Comparison of ENCODE assay signal across 24 mouse cellular contexts in the genomic region with DNA sequence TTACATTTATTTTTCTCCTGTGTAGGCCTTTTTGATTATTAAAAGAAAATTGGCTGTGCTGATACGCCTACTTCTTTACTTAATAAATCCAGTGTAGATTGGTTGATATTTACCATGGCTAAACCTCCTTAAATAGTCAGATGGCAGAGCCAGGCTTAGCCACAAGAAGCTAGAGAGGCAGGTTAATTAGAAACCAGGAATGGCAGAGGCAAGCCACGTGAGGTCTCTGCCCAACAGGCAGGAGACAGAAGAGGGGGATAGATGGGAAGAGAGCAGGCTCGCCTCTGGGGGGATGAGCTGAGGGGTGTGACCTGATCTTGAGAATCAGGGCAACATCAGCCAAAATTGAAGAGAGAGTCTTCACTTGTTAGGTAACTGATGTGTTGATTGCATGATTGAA. TPM values are rescaled to one million over a fixed set of nuclear protein-coding genes. Genes with fewer than 3 reads are reported as not detected.
A peak's percentile ranks its signal among the peaks of the same experiment; 100 is the strongest.
DNase-seq lines count a peak whose midpoint lies in the region; ATAC-seq lines count a peak whose summit lies in the region.
"Had no signal": no experiment of that assay in that cellular context is flagged by ENCODE, and none has a peak within 500 bp of the region (broad histone marks: within the 10 kb centered on the region; RNA-seq: fewer than 3 reads in every experiment).

No protein-coding gene starts in this region.

- H3K36me3 ChIP-seq in kidney, embryonic 14.5 days (ENCODE audit: control insufficient read depth, insufficient read depth, low read length) = no peaks in the 10 kb centered on the region
- H3K36me3 ChIP-seq: embryonic facial prominence, embryonic 13.5 days; embryonic facial prominence, embryonic 15.5 days; forebrain, embryonic 10.5 days; forebrain, embryonic 12.5 days had no signal

- ATAC-seq in kidney, embryonic 14.5 days (ENCODE audit: low FRiP score, low TSS enrichment) = no peak
- ATAC-seq: forebrain, embryonic 14.5 days had no signal

- H3K9ac ChIP-seq in kidney, embryonic 14.5 days (ENCODE audit: low read depth, low read length) = no peak overlapping the region
- H3K9ac ChIP-seq: embryonic facial prominence, embryonic 13.5 days; embryonic facial prominence, embryonic 15.5 days; forebrain, embryonic 12.5 days had no signal

- H3K9me3 ChIP-seq in kidney, embryonic 14.5 days (ENCODE audit: control insufficient read depth, low read length) = no peaks in the 10 kb centered on the region
- H3K9me3 ChIP-seq: embryonic facial prominence, embryonic 13.5 days; embryonic facial prominence, embryonic 15.5 days; forebrain, embryonic 10.5 days; forebrain, embryonic 12.5 days had no signal

- H3K27me3 ChIP-seq in kidney, embryonic 14.5 days (ENCODE audit: control insufficient read depth, insufficient read depth, low read length) = no peaks in the 10 kb centered on the region
- H3K27me3 ChIP-seq: embryonic facial prominence, embryonic 13.5 days; embryonic facial prominence, embryonic 15.5 days; forebrain, embryonic 12.5 days had no signal

- H3K4me2 ChIP-seq in kidney, embryonic 14.5 days (replicated peaks; ENCODE audit: low read depth, low read length) = no peak overlapping the region
- H3K4me2 ChIP-seq: embryonic facial prominence, embryonic 13.5 days; embryonic facial prominence, embryonic 15.5 days; forebrain, embryonic 12.5 days had no signal

- H3K27ac ChIP-seq in kidney, embryonic 14.5 days (ENCODE audit: low read depth, low read length) = no peak overlapping the region
- H3K27ac ChIP-seq: embryonic facial prominence, embryonic 13.5 days; embryonic facial prominence, embryonic 15.5 days; forebrain, embryonic 10.5 days; forebrain, embryonic 12.5 days had no signal

- no peak overlapping the region for H3K4me3 ChIP-seq in kidney, embryonic 14.5 days (ENCODE audit: low read length)
- H3K4me3 ChIP-seq: embryonic facial prominence, embryonic 13.5 days; embryonic facial prominence, embryonic 15.5 days; erythroblast, embryonic 14.5 days; forebrain, embryonic 10.5 days; forebrain, embryonic 12.5 days had no signal

- DNase-seq in kidney, adult 18-20 months = peak; percentile 18
- DNase-seq in kidney, adult 8-10 months = peak; percentile 13 to 52
- no peak for DNase-seq in kidney, postnatal 10 days
- DNase-seq in kidney, postnatal 25 days = peak; percentile 25 to 44
- DNase-seq in kidney, postnatal 36 days = peak; percentile 21 to 51
- no peak for DNase-seq in ovary, postnatal 10 days (ENCODE audit: low spot score)
- DNase-seq: adrenal gland, adult 2 months; adrenal gland, postnatal 10 days; adrenal gland, postnatal 25 days; cerebellum, adult 11 months; cerebellum, adult 18-20 months; cerebellum, adult 8-10 months; cerebellum, adult 9-11 months; cerebellum, postnatal 14 days; cerebellum, postnatal 36 days; embryo, embryonic 11 days had no signal

- WGBS in kidney, embryonic 14.5 days = 69% methylated on average over 3 of the region's 3 CpGs

- H3K4me1 ChIP-seq in kidney, embryonic 14.5 days (ENCODE audit: control insufficient read depth, insufficient read depth, low read length) = peaks cover 23% of the 10 kb centered on the region

RNA-seq across cellular contexts. Expression of a gene that starts 30.5 kb away (rescaled TPM):
- polyA plus RNA-seq in kidney, embryonic 14.5 days (2014; fragmentation: Nextera tagmentation; extraction: Ambion mirVana) = 0.84 and 1.2 TPM in 2 replicates
- polyA plus RNA-seq: C2C12; erythroblast, embryonic 14.5 days had no signal

Comparison
In these comparisons a context has a peak if more than half of its experiments do, and no peak if none do; other contexts are left out.
1. DNase-seq: peak in kidney, adult 18-20 months (single experiment), kidney, adult 8-10 months (2 of 2), kidney, postnatal 25 days (2 of 2) and kidney, postnatal 36 days (2 of 2); none in kidney, postnatal 10 days (single experiment) and ovary, postnatal 10 days (single experiment).